Mouse (Mus musculus): Measurements from ENCODE around the gene Lmntd1.

DNA sequence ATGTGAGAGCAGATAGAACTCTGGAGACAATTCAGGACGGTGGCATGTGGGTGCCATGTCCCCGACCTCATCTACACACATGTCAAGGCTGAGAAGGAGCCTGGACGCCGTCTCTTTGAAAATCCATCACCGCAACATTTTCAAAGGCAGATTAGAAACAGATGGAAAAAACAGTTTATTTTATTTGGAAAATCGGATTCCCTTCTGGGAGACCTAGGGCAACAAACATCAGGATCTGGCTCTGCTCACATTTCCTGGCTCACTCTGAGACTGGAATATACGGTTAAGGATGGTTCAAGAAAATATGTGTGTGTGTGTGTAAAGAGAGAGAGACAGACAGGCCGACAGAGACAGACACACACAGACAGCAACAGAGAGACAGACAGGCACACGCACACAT lies 256.1 kb downstream of the Lmntd1 start:
- TF ChIP-seq E2F4 (IDR thresholded peaks at IDR 0.05; ENCODE audit: insufficient replicate concordance, low read depth, low read length) (no peak), ZKSCAN1 (IDR thresholded peaks at IDR 0.05; ENCODE audit: borderline replicate concordance, low read depth, low read length) (no peak), ETS1 (conservative IDR thresholded peaks at IDR 0.05; ENCODE audit: low read depth, low read length) (no peak), KAT2A (IDR thresholded peaks at IDR 0.05; ENCODE audit: insufficient replicate concordance, low read length) (no peak), ZC3H11A (IDR thresholded peaks at IDR 0.05; ENCODE audit: low read depth, low read length) (no peak), CTCF (conservative IDR thresholded peaks at IDR 0.05 in 1 of 2, IDR thresholded peaks at IDR 0.05 in 1 of 2; ENCODE audit: low read depth in 2 of 2, low read length in 2 of 2) (no peak), USF2 (conservative IDR thresholded peaks at IDR 0.05; ENCODE audit: low read depth, low read length) (no peak), MEF2A (IDR thresholded peaks at IDR 0.05; ENCODE audit: borderline replicate concordance, low read depth, low read length) (no peak), MAZ (IDR thresholded peaks at IDR 0.05; ENCODE audit: low read depth, low read length) (no peak), UBTF (IDR thresholded peaks at IDR 0.05; ENCODE audit: low read depth, low read length) (no peak), POLR2A (IDR thresholded peaks at IDR 0.05; ENCODE audit: low read depth, low read length) (no peak), MAFK (IDR thresholded peaks at IDR 0.05; ENCODE audit: insufficient replicate concordance, low read length) (no peak), USF1 (IDR thresholded peaks at IDR 0.05; ENCODE audit: low read depth, low read length) (no peak), HCFC1 (IDR thresholded peaks at IDR 0.05; ENCODE audit: low read depth, low read length) (no peak)

Measured in CH12.LX (cell line).